Mouse (Mus musculus): ENCODE measurements around the gene 6430548M08Rik. TPM values are rescaled to one million over a fixed set of nuclear protein-coding genes. Genes with fewer than 3 reads are reported as not detected.

Gene 6430548M08Rik
- total RNA-seq, 1 experiment: 0.54 TPM

DNA sequence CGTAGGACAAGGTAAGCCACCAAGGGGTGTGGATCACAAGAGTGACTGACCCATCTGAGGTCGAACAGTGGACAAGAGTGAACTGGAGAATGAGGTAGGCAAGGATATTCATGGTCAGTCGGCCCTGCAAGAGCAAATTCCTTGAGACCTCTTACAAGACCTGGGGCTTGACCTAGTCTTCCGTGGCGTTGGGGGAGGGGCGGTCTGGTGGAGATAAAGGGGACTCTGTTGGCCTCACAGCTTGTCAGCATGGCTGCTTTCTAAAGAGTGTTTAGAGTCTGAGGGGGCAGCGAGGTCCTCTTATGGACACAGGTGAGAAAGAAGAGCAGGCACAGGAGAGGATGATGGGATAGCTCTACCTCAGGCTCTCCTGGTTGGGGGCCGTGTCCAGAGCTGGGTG is 55.2 kb downstream of the 6430548M08Rik start:
- in situ Hi-C loops (cut with MboI; ENCODE audit: low sequenced_read_pairs in 2 of 2, unreplicated experiment in 2 of 2): no loop called here
- Histone ChIP-seq H3K4me3 (ENCODE audit: insufficient read depth in 1 of 2, low read depth in 1 of 2, low read length in 2 of 2, poor library complexity in 1 of 2, severe bottlenecking in 1 of 2) (no peak overlapping the region), H3K27ac (ENCODE audit: insufficient read depth, low read depth, low read length, poor library complexity, severe bottlenecking) (no peak overlapping the region), H3K4me1 (ENCODE audit: control insufficient read depth in 2 of 2, insufficient read depth in 2 of 2, low read length in 2 of 2, poor library complexity in 1 of 2) (no peaks in the 10 kb centered on the region; a peak in 1 of 4 replicates), H3K9ac (ENCODE audit: insufficient read depth, low read depth, low read length, poor library complexity, severe bottlenecking) (no peak overlapping the region), H3K36me3 (ENCODE audit: control insufficient read depth, insufficient read depth, low read length, poor library complexity, severe bottlenecking) (no peaks in the 10 kb centered on the region), H3K9me3 (ENCODE audit: control insufficient read depth, insufficient read depth, low read depth, low read length) (no peaks in the 10 kb centered on the region)
- TF ChIP-seq MAFK (IDR thresholded peaks at IDR 0.05; ENCODE audit: insufficient read depth, low read depth, low read length): no peak
- TF ChIP-seq ZC3H11A (IDR thresholded peaks at IDR 0.05; ENCODE audit: borderline replicate concordance, low read depth, low read length): no peak
- no peak for TF ChIP-seq ZNF384 (IDR thresholded peaks at IDR 0.05; ENCODE audit: low read depth, low read length)
- TF ChIP-seq CHD2 (IDR thresholded peaks at IDR 0.05; ENCODE audit: low read depth, low read length): no peak
- TF ChIP-seq HCFC1 (IDR thresholded peaks at IDR 0.05; ENCODE audit: borderline replicate concordance, insufficient read depth, low read length): no peak
- DNase-seq (ENCODE audit: low read depth, low spot score): no peak

DNA sequence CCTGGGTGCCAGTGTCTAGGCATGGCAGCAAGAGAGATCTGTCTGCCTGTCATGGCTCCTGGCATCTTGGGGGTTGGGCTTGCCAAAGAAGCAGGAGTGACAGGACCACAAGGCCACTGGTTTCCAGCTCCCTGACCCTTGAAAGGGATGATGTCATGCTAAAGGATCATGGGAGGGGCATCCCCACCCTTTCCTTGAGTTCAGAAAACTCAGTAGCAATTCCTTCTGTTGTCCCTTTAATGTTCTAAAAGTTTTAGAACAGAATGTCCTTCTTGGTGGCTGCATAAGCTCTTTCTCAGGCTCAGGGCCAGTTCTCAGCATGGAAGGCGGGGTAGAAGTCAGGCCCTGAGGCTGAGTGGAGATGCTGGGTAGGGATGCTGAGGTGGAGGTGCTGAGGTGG is 59.2 kb downstream of the 6430548M08Rik start:
- Histone ChIP-seq H3K9ac (ENCODE audit: insufficient read depth, low read depth, low read length, poor library complexity, severe bottlenecking) (no peak overlapping the region), H3K27ac (ENCODE audit: insufficient read depth, low read depth, low read length, poor library complexity, severe bottlenecking) (no peak overlapping the region), H3K9me3 (ENCODE audit: control insufficient read depth, insufficient read depth, low read depth, low read length) (no peaks in the 10 kb centered on the region), H3K4me1 (ENCODE audit: control insufficient read depth in 2 of 2, insufficient read depth in 2 of 2, low read length in 2 of 2, poor library complexity in 1 of 2) (peaks cover 0 to 11% of the 10 kb centered on the region in 2 experiments; a peak in 2 of 4 replicates), H3K4me3 (ENCODE audit: insufficient read depth in 1 of 2, low read depth in 1 of 2, low read length in 2 of 2, poor library complexity in 1 of 2, severe bottlenecking in 1 of 2) (no peak overlapping the region), H3K36me3 (ENCODE audit: control insufficient read depth, insufficient read depth, low read length, poor library complexity, severe bottlenecking) (no peaks in the 10 kb centered on the region)
- in situ Hi-C loops (cut with MboI; ENCODE audit: low sequenced_read_pairs in 2 of 2, unreplicated experiment in 2 of 2): no loop called here
- no peak for DNase-seq (ENCODE audit: low read depth, low spot score)
- no peak for TF ChIP-seq MAFK (IDR thresholded peaks at IDR 0.05; ENCODE audit: insufficient read depth, low read depth, low read length)
- TF ChIP-seq HCFC1 (IDR thresholded peaks at IDR 0.05; ENCODE audit: borderline replicate concordance, insufficient read depth, low read length): no peak
- TF ChIP-seq CHD2 (IDR thresholded peaks at IDR 0.05; ENCODE audit: low read depth, low read length): no peak
- TF ChIP-seq ZC3H11A (IDR thresholded peaks at IDR 0.05; ENCODE audit: borderline replicate concordance, low read depth, low read length): no peak
- TF ChIP-seq ZNF384 (IDR thresholded peaks at IDR 0.05; ENCODE audit: low read depth, low read length): no peak

DNA sequence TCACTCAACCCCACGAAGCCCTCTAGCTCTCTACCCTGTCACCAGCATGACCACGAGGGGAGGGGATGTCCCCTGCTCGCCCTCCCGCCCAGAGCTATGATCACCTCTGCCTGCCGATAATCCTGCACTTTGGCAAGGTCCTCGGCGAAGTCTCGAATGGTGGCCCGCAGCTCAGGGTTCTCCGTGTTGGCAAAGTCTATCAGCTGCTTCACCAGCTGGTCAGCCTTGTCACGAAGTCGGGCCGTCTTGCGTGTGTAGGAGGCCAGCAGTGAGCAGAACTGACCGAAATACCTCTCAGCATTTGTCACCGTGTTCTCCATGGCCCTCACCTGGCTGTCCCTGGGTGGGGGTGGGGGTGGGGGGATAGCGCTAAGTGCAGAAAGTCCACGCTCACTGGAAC is 60.7 kb downstream of the 6430548M08Rik start:
- in situ Hi-C loops (cut with MboI; ENCODE audit: low sequenced_read_pairs in 2 of 2, unreplicated experiment in 2 of 2): no loop called here
- H3K9me3 ChIP-seq (ENCODE audit: control insufficient read depth, insufficient read depth, low read depth, low read length): no peaks in the 10 kb centered on the region
- H3K36me3 ChIP-seq (ENCODE audit: control insufficient read depth, insufficient read depth, low read length, poor library complexity, severe bottlenecking): no peaks in the 10 kb centered on the region
- DNase-seq (ENCODE audit: low read depth, low spot score): no peak
- peaks cover 0 to 15% of the 10 kb centered on the region in 2 experiments; a peak in 2 of 4 replicates for H3K4me1 ChIP-seq (ENCODE audit: control insufficient read depth in 2 of 2, insufficient read depth in 2 of 2, low read length in 2 of 2, poor library complexity in 1 of 2)
- no peak overlapping the region for H3K9ac ChIP-seq (ENCODE audit: insufficient read depth, low read depth, low read length, poor library complexity, severe bottlenecking)
- H3K27ac ChIP-seq (ENCODE audit: insufficient read depth, low read depth, low read length, poor library complexity, severe bottlenecking): no peak overlapping the region
- no peak for TF ChIP-seq ZNF384 (IDR thresholded peaks at IDR 0.05; ENCODE audit: low read depth, low read length)
- TF ChIP-seq CHD2 (IDR thresholded peaks at IDR 0.05; ENCODE audit: low read depth, low read length): no peak
- no peak for TF ChIP-seq HCFC1 (IDR thresholded peaks at IDR 0.05; ENCODE audit: borderline replicate concordance, insufficient read depth, low read length)
- no peak for TF ChIP-seq MAFK (IDR thresholded peaks at IDR 0.05; ENCODE audit: insufficient read depth, low read depth, low read length)
- TF ChIP-seq ZC3H11A (IDR thresholded peaks at IDR 0.05; ENCODE audit: borderline replicate concordance, low read depth, low read length): no peak
- H3K4me3 ChIP-seq (ENCODE audit: insufficient read depth in 1 of 2, low read depth in 1 of 2, low read length in 2 of 2, poor library complexity in 1 of 2, severe bottlenecking in 1 of 2): no peak overlapping the region

DNA sequence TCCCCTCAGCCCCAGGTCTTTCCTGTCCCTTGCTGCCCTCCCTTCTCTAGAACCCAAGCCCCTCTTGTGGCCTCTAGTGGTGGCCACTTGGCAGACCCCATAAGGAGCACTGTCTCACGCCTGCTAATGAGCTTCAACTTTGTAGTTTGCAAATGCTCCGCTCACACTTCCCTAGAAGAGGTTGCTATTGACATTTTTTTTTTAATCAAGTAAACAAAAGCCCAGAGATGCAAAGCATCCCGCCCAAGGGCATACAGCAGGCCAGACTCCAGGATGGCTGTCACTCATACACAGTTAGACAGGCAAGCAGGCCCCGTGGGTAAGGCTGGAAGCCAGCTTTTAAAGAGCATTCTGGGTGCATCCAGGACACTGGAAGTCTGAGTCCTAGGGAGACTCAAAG is 62.7 kb downstream of the 6430548M08Rik start:
- H3K4me1 ChIP-seq (ENCODE audit: control insufficient read depth in 2 of 2, insufficient read depth in 2 of 2, low read length in 2 of 2, poor library complexity in 1 of 2): peaks cover 0 to 15% of the 10 kb centered on the region in 2 experiments; a peak in 2 of 4 replicates

More for the DNA sequence above, 62.7 kb downstream of the 6430548M08Rik start:
- Histone ChIP-seq H3K9me3 (ENCODE audit: control insufficient read depth, insufficient read depth, low read depth, low read length) (no peaks in the 10 kb centered on the region), H3K9ac (ENCODE audit: insufficient read depth, low read depth, low read length, poor library complexity, severe bottlenecking) (no peak overlapping the region), H3K4me3 (ENCODE audit: insufficient read depth in 1 of 2, low read depth in 1 of 2, low read length in 2 of 2, poor library complexity in 1 of 2, severe bottlenecking in 1 of 2) (no peak overlapping the region), H3K27ac (ENCODE audit: insufficient read depth, low read depth, low read length, poor library complexity, severe bottlenecking) (no peak overlapping the region), H3K36me3 (ENCODE audit: control insufficient read depth, insufficient read depth, low read length, poor library complexity, severe bottlenecking) (no peaks in the 10 kb centered on the region)
- in situ Hi-C loops (cut with MboI; ENCODE audit: low sequenced_read_pairs in 2 of 2, unreplicated experiment in 2 of 2): no loop called here
- no peak for TF ChIP-seq CHD2 (IDR thresholded peaks at IDR 0.05; ENCODE audit: low read depth, low read length)
- TF ChIP-seq ZC3H11A (IDR thresholded peaks at IDR 0.05; ENCODE audit: borderline replicate concordance, low read depth, low read length): no peak
- no peak for TF ChIP-seq ZNF384 (IDR thresholded peaks at IDR 0.05; ENCODE audit: low read depth, low read length)
- TF ChIP-seq MAFK (IDR thresholded peaks at IDR 0.05; ENCODE audit: insufficient read depth, low read depth, low read length): no peak
- TF ChIP-seq HCFC1 (IDR thresholded peaks at IDR 0.05; ENCODE audit: borderline replicate concordance, insufficient read depth, low read length): no peak
- no peak for DNase-seq (ENCODE audit: low read depth, low spot score)
